Mouse (Mus musculus): ENCODE data around the gene Mettl16. TPM values are rescaled to one million over a fixed set of nuclear protein-coding genes. Genes with fewer than 3 reads are reported as not detected.

Mettl16 gene
- 57.7 and 63.0 TPM in 2 replicates for polyA plus RNA-seq (2014; fragmentation: Nextera tagmentation; extraction: Ambion mirVana)

DNA sequence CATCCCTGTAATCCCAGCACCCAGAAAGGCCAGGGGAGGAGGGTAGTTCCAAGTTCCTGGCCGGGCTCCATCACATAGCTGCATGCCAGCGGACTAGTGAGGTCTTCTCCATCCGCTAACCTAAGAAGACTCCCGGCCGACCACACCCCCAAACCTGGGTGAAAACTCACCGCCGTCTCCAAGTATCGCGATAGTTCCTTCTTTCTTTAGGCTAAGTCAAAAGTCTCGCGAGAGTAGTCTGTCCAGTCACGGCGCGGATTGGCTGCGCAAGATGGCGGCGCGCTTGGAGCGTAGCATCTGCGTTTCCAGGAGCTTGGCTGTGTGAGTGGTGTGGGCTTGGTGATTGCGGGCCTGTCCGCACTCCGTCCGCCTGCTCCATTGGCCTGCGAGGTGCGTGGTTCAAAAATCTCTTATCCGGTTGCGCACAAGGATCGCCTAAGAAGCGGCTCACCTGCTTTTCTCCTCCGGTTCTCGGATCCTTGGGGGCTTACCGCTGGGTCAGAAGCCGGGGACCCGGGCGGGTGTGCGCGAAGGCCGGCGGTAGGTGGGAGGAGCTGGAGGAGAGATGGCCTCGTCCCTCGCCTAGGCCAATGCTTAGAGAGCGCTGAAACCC is at the start of gene Mettl16:
Gene Mettl16, plus strand, starts transcription at position 236 of the 613 bp plus-strand sequence.
- H3K36me3 ChIP-seq (ENCODE audit: control insufficient read depth, insufficient read depth, low read length), result peaks cover 10% of the 10 kb centered on the region
- WGBS, result under 1% methylated on average over 43 of the region's 43 CpGs
- peak within 1 kb of the TSS; percentile 93 for H3K9ac ChIP-seq (ENCODE audit: low read depth, low read length)
- H3K4me1 ChIP-seq (replicated peaks; ENCODE audit: control insufficient read depth, insufficient read depth, low read length), result peaks cover 9% of the 10 kb centered on the region
- H3K27me3 ChIP-seq (replicated peaks; ENCODE audit: control insufficient read depth, insufficient read depth, low read length), result no peaks in the 10 kb centered on the region
- H3K4me3 ChIP-seq (ENCODE audit: low read depth, low read length), result peak within 1 kb of the TSS; percentile 93
- DNase-seq (ENCODE audit: low spot score) (peak; percentile 92), ATAC-seq (replicated peaks; ENCODE audit: low FRiP score) (peak; percentile 94)
- H3K27ac ChIP-seq (ENCODE audit: low read depth, low read length), result peak within 1 kb of the TSS; percentile 86
- peak within 1 kb of the TSS; percentile 76 for H3K4me2 ChIP-seq
- no peaks in the 10 kb centered on the region for H3K9me3 ChIP-seq (ENCODE audit: control insufficient read depth, low read length)

DNA sequence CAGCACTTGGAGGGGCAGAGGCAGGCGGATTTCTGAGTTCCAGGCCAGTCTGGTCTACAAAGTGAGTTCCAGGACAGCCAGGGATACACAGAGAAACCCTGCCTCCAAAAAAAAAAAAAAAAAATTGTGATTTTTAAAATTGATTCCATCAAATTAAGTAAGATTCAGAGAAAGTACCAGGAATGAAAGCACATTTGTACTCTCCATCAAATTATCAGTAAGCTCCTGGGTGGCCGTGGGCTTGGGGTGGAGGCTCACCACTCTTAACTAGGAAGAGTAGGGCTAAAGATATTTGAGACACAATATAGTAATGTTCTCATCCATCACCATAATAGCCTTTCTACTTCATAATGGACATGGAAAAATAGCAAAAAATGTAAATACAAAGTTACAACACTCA is 49.5 kb upstream of the Mettl16 start:
- Histone ChIP-seq H3K27ac (ENCODE audit: low read depth, low read length) (no peak overlapping the region), H3K4me3 (ENCODE audit: low read depth, low read length) (no peak overlapping the region), H3K4me2 (peak overlapping the region; percentile 38; the same call in 1 of the 2 replicates), H3K36me3 (ENCODE audit: control insufficient read depth, insufficient read depth, low read length) (no peaks in the 10 kb centered on the region), H3K9me3 (ENCODE audit: control insufficient read depth, low read length) (no peaks in the 10 kb centered on the region), H3K27me3 (replicated peaks; ENCODE audit: control insufficient read depth, insufficient read depth, low read length) (no peaks in the 10 kb centered on the region), H3K4me1 (replicated peaks; ENCODE audit: control insufficient read depth, insufficient read depth, low read length) (peaks cover 18% of the 10 kb centered on the region), H3K9ac (ENCODE audit: low read depth, low read length) (no peak overlapping the region; the same call in 1 of the 2 replicates)
- 55% methylated on average over 2 of the region's 2 CpGs for WGBS
- ATAC-seq (replicated peaks; ENCODE audit: low FRiP score) (no peak), DNase-seq (ENCODE audit: low spot score) (no peak)

DNA sequence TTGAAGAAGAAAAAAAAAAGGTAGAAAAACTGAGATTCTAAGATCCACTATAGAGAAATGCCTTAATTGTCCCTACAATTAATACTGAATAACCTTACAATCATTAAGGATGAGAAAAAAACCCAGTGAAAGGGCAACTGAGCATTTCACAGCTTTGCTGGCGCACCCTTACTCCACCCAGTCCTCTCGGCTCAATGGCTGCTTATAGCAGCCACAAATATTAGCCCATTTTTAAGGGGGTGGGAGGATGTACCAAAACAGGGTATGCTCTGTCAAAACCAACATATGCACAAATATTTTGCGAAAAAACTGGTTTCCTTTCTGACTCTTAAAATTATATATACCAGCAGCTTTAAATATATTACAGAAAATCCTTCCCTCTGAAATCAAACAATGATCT is 48.7 kb upstream of the Mettl16 start:
- DNase-seq (ENCODE audit: low spot score), result no peak
- no peak for ATAC-seq (replicated peaks; ENCODE audit: low FRiP score)
- H3K27ac ChIP-seq (ENCODE audit: low read depth, low read length), result no peak overlapping the region

DNA sequence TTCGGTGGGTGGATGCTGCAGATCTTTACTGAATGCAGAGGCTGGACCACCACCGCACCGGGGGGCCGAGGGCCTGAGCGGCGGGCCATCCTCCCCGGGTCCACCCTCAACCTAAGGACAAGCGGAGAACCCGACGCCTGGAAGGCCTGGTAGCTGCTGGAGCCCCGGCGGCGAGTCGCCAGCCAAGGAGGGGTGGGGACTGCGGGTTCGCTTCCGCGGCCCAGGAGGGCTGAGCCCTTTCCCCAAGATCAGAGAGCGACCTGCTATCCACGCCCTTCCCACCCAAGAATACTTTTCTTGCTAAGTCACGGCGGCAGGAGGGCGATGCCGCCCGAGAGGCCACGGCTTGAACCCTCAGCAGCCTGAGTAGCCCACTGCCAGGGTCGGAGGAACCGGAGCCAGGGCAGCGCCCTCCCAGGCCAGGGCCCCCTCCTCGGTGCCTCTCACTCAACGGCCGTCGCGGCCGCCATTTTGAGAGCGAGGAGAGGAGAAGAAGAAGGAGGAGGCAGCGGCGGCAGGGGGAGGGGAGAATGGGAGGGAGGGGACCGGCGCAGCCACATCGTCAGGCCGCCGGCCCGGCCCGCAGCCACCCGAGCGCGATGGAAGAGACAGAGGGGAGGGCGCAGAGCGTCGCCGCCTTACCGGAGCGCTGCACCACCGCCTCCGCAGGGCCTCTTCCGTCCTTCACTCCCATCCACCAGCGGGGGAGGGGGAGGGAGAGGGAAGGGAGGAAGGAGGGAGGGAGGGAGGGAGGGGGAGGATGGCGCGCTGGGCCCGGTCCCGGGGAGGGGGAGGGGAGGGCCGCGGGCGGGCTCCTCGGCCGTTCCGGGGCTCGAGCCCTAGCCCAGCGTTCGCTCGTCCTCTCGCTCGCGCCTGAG is 47.0 kb upstream of the Mettl16 start:
- Histone ChIP-seq H3K36me3 (ENCODE audit: control insufficient read depth, insufficient read depth, low read length) (no peaks in the 10 kb centered on the region), H3K27ac (ENCODE audit: low read depth, low read length) (peak overlapping the region; percentile 99), H3K4me2 (peak overlapping the region; percentile 92), H3K27me3 (replicated peaks; ENCODE audit: control insufficient read depth, insufficient read depth, low read length) (no peaks in the 10 kb centered on the region), H3K9ac (ENCODE audit: low read depth, low read length) (peak overlapping the region; percentile 97), H3K4me3 (ENCODE audit: low read depth, low read length) (peak overlapping the region; percentile 73), H3K4me1 (replicated peaks; ENCODE audit: control insufficient read depth, insufficient read depth, low read length) (peaks cover 18% of the 10 kb centered on the region), H3K9me3 (ENCODE audit: control insufficient read depth, low read length) (no peaks in the 10 kb centered on the region)
- DNase-seq (ENCODE audit: low spot score) (peak; percentile 90), ATAC-seq (replicated peaks; ENCODE audit: low FRiP score) (peak; percentile 83)
- under 1% methylated on average over 55 of the region's 75 CpGs for WGBS

More for the DNA sequence above, 48.7 kb upstream of the Mettl16 start:
- Histone ChIP-seq H3K4me3 (ENCODE audit: low read depth, low read length) (peak overlapping the region; percentile 36), H3K36me3 (ENCODE audit: control insufficient read depth, insufficient read depth, low read length) (no peaks in the 10 kb centered on the region), H3K27me3 (replicated peaks; ENCODE audit: control insufficient read depth, insufficient read depth, low read length) (no peaks in the 10 kb centered on the region), H3K9ac (ENCODE audit: low read depth, low read length) (no peak overlapping the region), H3K4me2 (peak overlapping the region; percentile 70), H3K9me3 (ENCODE audit: control insufficient read depth, low read length) (no peaks in the 10 kb centered on the region), H3K4me1 (replicated peaks; ENCODE audit: control insufficient read depth, insufficient read depth, low read length) (peaks cover 18% of the 10 kb centered on the region)
- 43% methylated on average over 3 of the region's 3 CpGs for WGBS

DNA sequence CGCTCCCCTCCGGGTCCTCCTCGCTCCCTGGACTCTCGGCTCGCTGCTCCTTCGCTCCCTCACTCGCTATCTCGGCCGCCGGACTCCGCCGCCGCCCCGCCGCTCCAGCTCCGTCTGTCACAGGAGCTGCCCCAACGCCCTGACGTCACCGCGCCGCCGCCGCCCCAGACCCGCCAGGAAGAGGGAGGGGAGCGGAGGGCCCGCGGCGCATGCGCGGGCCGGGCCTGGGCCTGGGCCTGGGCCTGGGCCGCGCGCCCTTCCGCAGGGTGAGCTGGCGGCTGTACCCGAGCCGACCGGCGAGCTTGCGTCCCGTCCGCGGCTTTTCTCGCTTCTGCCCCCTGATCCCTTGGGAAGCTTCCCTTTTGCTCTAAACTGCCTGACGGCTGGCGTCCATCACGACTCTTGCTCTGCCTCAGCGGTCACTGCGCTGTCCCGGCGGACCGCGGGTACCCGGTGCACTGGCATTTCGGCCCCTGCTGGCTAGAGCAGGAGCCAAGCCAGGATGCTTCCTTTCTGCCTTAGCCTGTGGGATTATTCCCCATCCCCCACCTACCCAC is 46.3 kb upstream of the Mettl16 start, which contains the start of gene Pafah1b1:
Gene Pafah1b1, minus strand, starts transcription at position 436 of the 557 bp plus-strand sequence.
- H3K27ac ChIP-seq (ENCODE audit: low read depth, low read length), result peak within 1 kb of the TSS; percentile 99
- DNase-seq (ENCODE audit: low spot score), result peak; percentile 98
- peak; percentile 98 for ATAC-seq (replicated peaks; ENCODE audit: low FRiP score)
- H3K36me3 ChIP-seq (ENCODE audit: control insufficient read depth, insufficient read depth, low read length), result no peaks in the 10 kb centered on the region
- peaks cover 18% of the 10 kb centered on the region for H3K4me1 ChIP-seq (replicated peaks; ENCODE audit: control insufficient read depth, insufficient read depth, low read length)
- peak within 1 kb of the TSS; percentile 92 for H3K4me2 ChIP-seq
- H3K9ac ChIP-seq (ENCODE audit: low read depth, low read length), result peak within 1 kb of the TSS; percentile 97
- under 1% methylated on average over 44 of the region's 56 CpGs for WGBS
- H3K27me3 ChIP-seq (replicated peaks; ENCODE audit: control insufficient read depth, insufficient read depth, low read length), result no peaks in the 10 kb centered on the region
- H3K4me3 ChIP-seq (ENCODE audit: low read depth, low read length), result peak within 1 kb of the TSS; percentile 73
- no peaks in the 10 kb centered on the region for H3K9me3 ChIP-seq (ENCODE audit: control insufficient read depth, low read length)

DNA sequence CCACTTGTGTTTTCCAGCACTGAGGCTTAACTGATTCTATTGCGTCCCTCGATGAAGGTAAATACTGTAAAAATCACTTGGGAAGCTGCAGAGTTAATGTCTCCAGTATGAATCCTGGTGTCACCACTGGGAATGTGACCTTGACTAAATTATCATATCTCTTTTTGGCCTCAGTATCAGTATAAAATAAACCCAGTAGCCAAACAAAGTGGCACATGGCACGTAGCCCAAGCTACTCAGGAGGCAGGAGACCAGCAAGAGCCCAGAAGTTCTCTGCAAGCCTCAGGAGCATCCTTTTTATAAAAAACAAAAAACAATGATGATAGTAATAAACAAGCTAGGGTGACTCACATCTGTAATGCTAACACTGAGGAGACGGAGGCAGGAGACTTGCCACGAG is 45.4 kb upstream of the Mettl16 start:
- H3K9me3 ChIP-seq (ENCODE audit: control insufficient read depth, low read length), result no peaks in the 10 kb centered on the region
- WGBS, result 69% methylated on average over 5 of the region's 5 CpGs
- H3K36me3 ChIP-seq (ENCODE audit: control insufficient read depth, insufficient read depth, low read length), result no peaks in the 10 kb centered on the region
- H3K4me2 ChIP-seq, result peak overlapping the region; percentile 76
- no peak overlapping the region for H3K27ac ChIP-seq (ENCODE audit: low read depth, low read length)
- H3K4me3 ChIP-seq (ENCODE audit: low read depth, low read length), result no peak overlapping the region
- ATAC-seq (replicated peaks; ENCODE audit: low FRiP score) (no peak), DNase-seq (ENCODE audit: low spot score) (no peak)
- H3K4me1 ChIP-seq (replicated peaks; ENCODE audit: control insufficient read depth, insufficient read depth, low read length), result peaks cover 15% of the 10 kb centered on the region
- no peak overlapping the region for H3K9ac ChIP-seq (ENCODE audit: low read depth, low read length)
- H3K27me3 ChIP-seq (replicated peaks; ENCODE audit: control insufficient read depth, insufficient read depth, low read length), result no peaks in the 10 kb centered on the region

DNA sequence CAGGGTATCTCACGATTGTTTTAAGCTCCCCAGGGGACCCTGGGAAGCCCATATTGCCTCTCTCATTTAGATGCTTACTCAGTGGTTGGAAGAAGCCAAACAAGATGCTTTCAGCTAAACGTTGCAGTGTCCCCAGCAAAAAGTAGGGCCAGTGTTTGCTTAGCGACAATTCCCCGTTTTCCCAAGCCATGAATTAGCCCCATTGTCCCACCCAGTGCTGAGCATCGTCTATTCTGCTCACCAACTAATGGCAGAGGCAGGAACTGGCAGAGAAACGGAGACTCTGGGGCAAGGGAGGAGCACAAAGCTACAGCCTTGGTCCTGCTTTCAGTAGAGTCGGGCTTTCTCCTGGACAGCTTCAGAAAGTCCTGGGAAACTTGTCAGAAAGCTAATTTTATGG is 35.7 kb upstream of the Mettl16 start:
- no peak for DNase-seq (ENCODE audit: low spot score)
- H3K27me3 ChIP-seq (replicated peaks; ENCODE audit: control insufficient read depth, insufficient read depth, low read length), result no peaks in the 10 kb centered on the region
- H3K36me3 ChIP-seq (ENCODE audit: control insufficient read depth, insufficient read depth, low read length), result no peaks in the 10 kb centered on the region
- no peak overlapping the region for H3K4me3 ChIP-seq (ENCODE audit: low read depth, low read length)
- 36% methylated on average over 7 of the region's 7 CpGs for WGBS
- H3K27ac ChIP-seq (ENCODE audit: low read depth, low read length), result no peak overlapping the region
- H3K9ac ChIP-seq (ENCODE audit: low read depth, low read length), result no peak overlapping the region
- H3K4me2 ChIP-seq, result no peak overlapping the region
- no peaks in the 10 kb centered on the region for H3K4me1 ChIP-seq (replicated peaks; ENCODE audit: control insufficient read depth, insufficient read depth, low read length)
- no peak for ATAC-seq (replicated peaks; ENCODE audit: low FRiP score)
- H3K9me3 ChIP-seq (ENCODE audit: control insufficient read depth, low read length), result peaks cover 2% of the 10 kb centered on the region; the same call in 1 of the 2 replicates

DNA sequence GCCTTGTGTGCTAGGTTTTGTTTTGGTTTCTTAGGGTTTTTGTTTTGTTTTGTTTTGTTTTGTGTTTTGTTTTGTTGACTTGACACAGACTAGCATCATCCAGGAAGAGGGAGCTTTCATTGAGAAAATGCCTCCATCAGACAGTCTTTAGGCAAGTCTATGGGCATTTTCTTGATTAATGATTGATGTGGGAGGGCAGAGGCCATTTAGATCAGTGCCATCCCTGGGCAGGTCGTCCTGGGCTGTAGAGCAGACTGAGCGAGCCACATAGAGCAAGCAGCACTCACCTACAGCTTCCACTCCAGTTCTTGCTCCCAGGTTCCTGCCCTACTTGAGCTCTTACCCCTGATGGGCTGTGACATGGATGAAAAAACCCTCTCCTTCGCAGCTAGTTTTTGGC is 32.8 kb upstream of the Mettl16 start:
- Histone ChIP-seq H3K4me1 (replicated peaks; ENCODE audit: control insufficient read depth, insufficient read depth, low read length) (no peaks in the 10 kb centered on the region), H3K4me2 (no peak overlapping the region), H3K9ac (ENCODE audit: low read depth, low read length) (no peak overlapping the region), H3K36me3 (ENCODE audit: control insufficient read depth, insufficient read depth, low read length) (no peaks in the 10 kb centered on the region), H3K9me3 (ENCODE audit: control insufficient read depth, low read length) (peaks cover 2% of the 10 kb centered on the region; the same call in 1 of the 2 replicates), H3K27ac (ENCODE audit: low read depth, low read length) (no peak overlapping the region), H3K27me3 (replicated peaks; ENCODE audit: control insufficient read depth, insufficient read depth, low read length) (no peaks in the 10 kb centered on the region), H3K4me3 (ENCODE audit: low read depth, low read length) (no peak overlapping the region)
- ATAC-seq (replicated peaks; ENCODE audit: low FRiP score) (no peak), DNase-seq (ENCODE audit: low spot score) (no peak)
- WGBS, result 58% methylated on average over 3 of the region's 3 CpGs

Measured in liver, embryonic 11.5 days (tissue).